Mouse (Mus musculus) heart, adult 2 months (tissue): ENCODE data around the gene Sprn.

ENCODE experiments used
- CTCF ChIP-seq: fragments of 200-600 bp; IDR thresholded peaks from 2 replicates; pipeline ENCODE4 v1.8.1; 2022; ENCODE audit warnings: antibody characterized with exemption, mild to moderate bottlenecking, moderate library complexity
- EP300 ChIP-seq: fragments of 200-500 bp; IDR thresholded peaks from 2 replicates; pipeline ENCODE4 v1.6.1; 2011; ENCODE audit warnings: low read depth, low read length, control low read depth; ENCODE audit not compliant: insufficient read depth
- POLR2A ChIP-seq: fragments of 200-500 bp; IDR thresholded peaks from 2 replicates; pipeline ENCODE4 v1.6.1; 2011; ENCODE audit warnings: mild to moderate bottlenecking, low read depth, low read length, control low read depth; ENCODE audit not compliant: insufficient read depth

- no peak for TF ChIP-seq CTCF
- no peak for TF ChIP-seq EP300
- TF ChIP-seq POLR2A: no peak
Measured at GRCm38 (mm10) chr7:140138021-140138310, 16.7 kb downstream of the Sprn start.
